Mouse (Mus musculus): ENCODE results near the gene Gm26920.

The Gm26920 gene

GRCm38 (mm10) chr7:30060341-30060740, 29.9 kb downstream of the Gm26920 start:
- peak in 1 of 2 experiments; percentile 9 for DNase-seq (ENCODE audit: low spot score in 2 of 2)

DNA sequence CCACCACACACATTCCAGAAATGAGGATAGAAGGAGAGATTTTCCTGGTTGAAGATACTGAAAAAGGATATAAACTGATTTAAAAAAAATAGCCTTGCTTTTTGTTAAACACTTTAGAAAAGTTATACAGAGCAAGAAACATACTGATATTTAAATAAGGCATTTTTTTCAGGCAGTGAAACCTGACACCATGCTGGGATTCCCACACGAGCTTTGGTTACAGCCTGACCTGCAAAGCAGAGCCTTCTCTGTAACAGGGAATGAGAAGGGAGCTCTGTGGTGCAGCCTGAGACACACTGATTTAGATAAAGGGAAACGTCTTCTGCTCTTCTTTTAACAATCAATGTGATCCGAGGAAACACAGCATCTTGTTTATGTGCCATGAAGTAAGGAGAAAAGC, 36.6 kb downstream of the Gm26920 start:
- no peak for DNase-seq (ENCODE audit: low spot score in 2 of 2)

DNA sequence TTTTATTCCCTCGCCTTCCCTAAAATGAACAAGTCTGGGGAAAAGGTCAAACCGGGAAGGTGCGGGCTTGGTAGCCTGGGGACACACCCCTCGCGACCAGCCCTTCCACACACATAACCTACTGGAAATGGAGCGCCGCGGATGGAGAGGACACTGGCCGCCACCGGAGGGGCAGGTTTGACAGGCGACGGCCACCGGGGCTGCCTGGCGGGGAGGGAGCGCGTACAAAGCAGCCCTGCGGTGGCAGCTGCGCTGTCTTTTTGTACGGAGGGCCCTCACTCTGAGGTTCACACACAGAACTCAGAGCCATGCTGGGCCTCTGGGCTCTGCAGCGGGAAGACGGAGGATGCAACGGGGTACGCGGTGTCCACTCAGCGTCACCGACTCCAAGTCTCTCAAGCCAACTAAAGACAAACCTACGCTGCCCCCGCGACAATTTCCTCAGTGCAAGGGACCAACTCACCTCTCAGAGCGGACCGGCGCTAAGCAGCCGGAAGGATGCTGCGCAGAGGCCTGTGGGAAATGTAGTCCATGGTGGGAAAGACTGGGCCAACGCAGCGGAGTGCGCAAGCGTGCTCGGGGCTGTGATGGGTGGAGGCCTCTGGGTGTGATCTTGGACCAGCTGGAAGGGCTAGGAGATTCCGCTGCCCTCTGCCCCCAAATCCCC, 39.2 kb downstream of the Gm26920 start, which contains the start of gene Zfp14:
Zfp14 (minus strand) TSS at position 499 of the 667 bp plus-strand sequence.
- peak; percentile 89 to 90 for DNase-seq (ENCODE audit: low spot score in 2 of 2)

GRCm38 (mm10) chr7:30048126-30048525, 42.1 kb downstream of the Gm26920 start:
- no peak for DNase-seq (ENCODE audit: low spot score in 2 of 2)

- no peak for DNase-seq (ENCODE audit: low spot score in 2 of 2)
Observed at GRCm38 (mm10) chr7:30044354-30044753, 45.9 kb downstream of the Gm26920 start.

- DNase-seq (ENCODE audit: low spot score in 2 of 2): no peak
Observed at GRCm38 (mm10) chr7:30034331-30034730, 55.9 kb downstream of the Gm26920 start.

DNA sequence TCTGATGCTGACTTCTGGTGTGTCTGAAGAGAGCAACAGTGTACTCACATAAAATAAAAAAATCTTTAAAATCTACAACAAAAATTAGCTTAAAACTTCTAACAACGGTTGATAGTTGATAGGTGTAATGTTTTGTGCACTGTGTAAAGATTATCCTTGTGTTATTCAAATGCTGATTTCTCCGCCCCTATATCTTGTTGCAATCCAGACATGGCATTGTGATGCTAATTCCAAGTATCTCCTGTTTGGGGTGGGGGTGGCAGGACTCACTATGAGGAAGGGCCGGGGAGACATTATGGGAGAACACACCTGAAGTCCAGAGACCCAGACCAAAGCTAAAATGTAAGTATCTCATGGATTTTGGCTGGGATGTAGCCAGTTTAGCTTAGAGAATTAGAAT, 58.8 kb downstream of the Gm26920 start:
- DNase-seq (ENCODE audit: low spot score in 2 of 2): no peak

GRCm38 (mm10) chr7:30030677-30031076, 59.5 kb downstream of the Gm26920 start:
- DNase-seq (ENCODE audit: low spot score in 2 of 2): no peak

GRCm38 (mm10) chr7:30028572-30028971, 61.6 kb downstream of the Gm26920 start:
- DNase-seq (ENCODE audit: low spot score in 2 of 2): no peak

- no peak for DNase-seq (ENCODE audit: low spot score in 2 of 2)
Observed at GRCm38 (mm10) chr7:30027331-30027730, 62.9 kb downstream of the Gm26920 start.

DNA sequence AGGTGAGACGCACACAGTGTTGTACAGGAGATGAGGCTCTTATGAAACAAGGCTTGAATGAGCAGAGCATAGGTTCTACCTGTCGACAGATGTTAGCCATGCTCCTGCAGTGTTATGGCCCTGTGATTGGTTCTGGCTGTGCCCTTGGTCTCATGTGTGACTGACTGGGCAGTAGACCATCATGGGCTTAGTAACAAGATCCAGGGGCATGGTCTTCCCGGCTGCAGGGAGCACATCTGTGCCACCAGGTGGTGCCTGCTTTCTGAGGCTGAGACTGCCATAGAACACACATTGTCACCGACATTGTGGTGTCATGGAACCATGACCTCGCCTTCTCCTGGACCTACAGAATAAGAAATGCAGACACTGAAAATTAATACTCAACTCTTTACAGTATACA, 64.9 kb downstream of the Gm26920 start:
- DNase-seq (ENCODE audit: low spot score in 2 of 2): no peak

DNA sequence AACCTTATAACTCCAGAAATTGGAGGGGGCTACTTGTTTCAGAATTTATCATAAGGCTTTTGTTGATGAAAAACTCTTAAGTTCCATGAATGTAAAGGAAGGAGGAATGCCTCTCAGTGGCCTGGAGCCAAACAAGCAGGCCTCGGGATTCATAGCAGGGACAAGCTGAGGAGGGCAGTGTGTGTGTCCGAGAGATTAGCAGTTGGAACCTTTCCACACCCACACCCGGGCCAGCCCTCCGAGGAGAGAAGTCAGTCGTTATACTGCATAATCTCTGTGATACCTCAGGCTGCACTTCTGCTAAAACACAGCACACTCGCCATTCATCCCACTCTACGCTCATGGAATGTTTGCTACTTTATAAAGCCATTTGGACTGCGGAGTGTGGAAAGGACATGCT, 66.4 kb downstream of the Gm26920 start:
- DNase-seq (ENCODE audit: low spot score in 2 of 2): no peak

DNA sequence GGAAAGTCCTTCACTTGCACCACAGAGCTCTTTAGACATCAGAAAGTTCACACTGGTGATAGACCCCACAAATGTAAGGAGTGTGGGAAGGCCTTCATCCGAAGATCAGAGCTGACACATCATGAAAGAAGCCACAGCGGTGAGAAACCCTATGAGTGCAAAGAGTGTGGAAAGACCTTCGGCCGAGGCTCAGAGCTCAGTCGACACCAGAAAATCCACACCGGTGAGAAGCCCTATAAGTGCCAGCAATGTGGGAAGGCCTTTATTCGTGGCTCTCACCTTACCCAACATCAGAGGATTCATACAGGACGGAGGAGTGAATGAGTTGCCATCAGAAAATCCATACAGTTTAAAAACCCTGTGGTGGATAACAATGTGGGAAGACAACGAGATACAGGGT, 66.9 kb downstream of the Gm26920 start:
- DNase-seq (ENCODE audit: low spot score in 2 of 2): no peak

GRCm38 (mm10) chr7:30019543-30019942, 70.7 kb downstream of the Gm26920 start:
- DNase-seq (ENCODE audit: low spot score in 2 of 2): no peak

DNA sequence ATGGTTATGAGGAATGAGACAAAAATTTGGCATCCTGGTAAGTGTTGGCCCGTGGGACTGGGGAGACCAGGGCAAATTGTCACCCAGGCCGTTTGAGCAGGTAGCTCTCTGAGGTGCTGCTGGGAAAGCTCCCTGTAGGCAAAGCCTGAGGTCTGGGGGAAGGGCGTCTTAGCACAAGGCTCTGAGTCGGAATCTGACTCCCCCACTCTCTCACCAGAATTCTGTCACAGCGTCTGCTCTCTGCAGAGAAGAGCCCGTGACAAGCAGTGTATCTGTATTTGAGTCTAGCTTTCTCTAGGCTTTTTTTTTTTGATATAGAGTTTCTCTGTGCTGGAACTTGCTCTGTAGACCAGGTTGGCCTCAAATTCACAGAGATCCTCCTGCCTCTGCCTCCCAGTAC, 73.0 kb downstream of the Gm26920 start:
- DNase-seq (ENCODE audit: low spot score in 2 of 2): no peak

- DNase-seq (ENCODE audit: low spot score in 2 of 2): peak in 1 of 2 experiments; percentile 30
Observed at GRCm38 (mm10) chr7:30012956-30013363, 77.2 kb downstream of the Gm26920 start.

DNA sequence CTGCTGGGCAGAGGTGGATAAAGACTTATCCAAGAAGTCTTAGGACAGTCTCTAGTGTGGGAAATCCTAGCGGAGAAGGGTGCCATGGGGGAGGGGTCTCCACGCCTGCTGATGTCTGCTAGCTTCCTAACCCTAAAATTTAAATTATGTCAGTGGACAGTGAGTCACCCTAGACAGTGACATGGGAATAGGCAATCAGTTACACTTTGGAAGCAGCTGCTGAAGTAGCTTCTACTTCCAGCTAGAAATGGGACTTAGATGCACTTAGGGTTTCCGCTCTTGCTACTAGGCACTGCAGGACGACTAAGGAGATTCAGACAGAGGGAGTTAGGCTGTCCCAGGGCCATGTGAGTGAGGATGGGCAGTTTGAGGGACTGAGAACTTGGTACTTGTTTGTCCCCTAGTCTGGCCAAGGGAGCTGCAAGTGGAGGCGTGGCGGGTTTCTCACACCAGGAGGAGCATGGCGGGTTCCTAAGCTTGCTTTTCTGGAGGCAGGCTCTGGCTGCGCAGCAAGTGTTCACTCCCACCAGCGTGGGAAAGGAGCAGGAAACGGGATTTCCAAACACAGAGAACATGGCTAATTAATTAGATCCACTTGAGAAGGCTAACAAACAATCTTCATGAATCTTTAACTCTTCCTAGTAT, 79.5 kb downstream of the Gm26920 start:
- DNase-seq (ENCODE audit: low spot score in 2 of 2): peak in 1 of 2 experiments; percentile 9

GRCm38 (mm10) chr7:30009321-30010085, 80.7 kb downstream of the Gm26920 start:
- peak; percentile 38 to 55 for DNase-seq (ENCODE audit: low spot score in 2 of 2)

DNA sequence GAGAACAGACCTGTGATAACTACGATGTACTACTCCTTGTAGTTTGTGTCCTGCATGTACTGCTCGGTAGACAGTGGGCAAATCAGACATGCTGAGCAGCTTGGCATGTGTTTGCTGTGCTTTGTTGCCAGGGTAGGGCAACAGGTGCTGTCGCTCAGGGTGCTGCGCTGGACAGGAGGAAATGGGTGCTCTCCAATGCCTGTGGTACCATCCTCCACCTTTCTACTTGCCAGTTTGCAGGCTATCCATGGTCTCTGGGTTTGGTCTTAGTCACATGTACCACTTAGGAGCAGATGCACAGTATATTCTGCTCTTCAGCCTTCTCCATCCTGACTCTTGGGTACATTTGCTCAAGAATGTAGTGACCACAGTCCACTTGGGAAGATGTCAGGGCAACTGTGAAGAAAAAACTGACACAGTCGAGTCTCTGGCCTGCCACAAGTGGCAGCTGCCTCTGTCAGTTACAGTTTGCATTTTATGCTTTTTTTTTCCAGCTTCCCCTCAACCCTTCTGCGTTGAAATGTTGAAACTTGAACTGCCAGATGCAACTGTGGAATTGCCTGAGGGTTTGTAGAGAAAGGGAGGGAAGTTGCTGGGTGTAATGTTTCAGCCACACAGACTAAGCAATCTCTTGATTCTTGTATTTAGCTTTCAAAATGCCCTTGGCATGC, 82.1 kb downstream of the Gm26920 start:
- DNase-seq (ENCODE audit: low spot score in 2 of 2): no peak

DNA sequence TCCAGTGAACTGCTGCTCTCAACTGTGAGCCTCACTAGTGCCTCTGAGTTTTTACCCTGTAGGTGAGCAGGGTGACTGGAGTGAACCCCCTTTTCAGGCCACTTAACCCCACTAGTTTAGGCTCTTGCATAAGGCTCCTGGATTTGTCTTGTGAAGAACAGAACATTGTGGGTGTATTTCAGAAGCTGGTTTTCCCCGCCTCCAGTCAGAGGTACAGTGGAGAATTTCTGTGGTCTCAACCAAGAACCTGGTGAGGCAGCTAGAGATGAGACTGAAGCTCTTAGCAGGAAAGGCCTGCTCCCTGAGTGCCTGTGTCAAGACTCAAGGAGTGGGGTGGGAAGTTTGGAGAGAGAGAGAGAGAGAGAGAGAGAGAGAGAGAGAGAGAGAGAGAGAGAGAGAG, 82.6 kb downstream of the Gm26920 start:
- DNase-seq (ENCODE audit: low spot score in 2 of 2): no peak

All from heart, adult 9 months (tissue).